Mouse (Mus musculus) intestine, embryonic 16.5 days (tissue): Measurements from ENCODE around the gene Tmem270. TPM values are rescaled to one million over a fixed set of nuclear protein-coding genes. Genes with fewer than 3 reads are reported as not detected.

Source experiments
- ATAC-seq: fragments of 200-750 bp; cut with Nextera tagmentation; 2 replicates; pipeline ENCODE4 v1.8.0; 2017; ENCODE audit warnings: moderate TSS enrichment, moderate library complexity
- H3K27ac ChIP-seq: fragments of 300-500 bp; sonication (generic); 2 replicates; pipeline ENCODE4 v1.5.1; 2014; ENCODE audit warnings: mild to moderate bottlenecking, low read length
- H3K27me3 ChIP-seq: fragments of 300-500 bp; sonication (generic); replicated peaks from 2 replicates; pipeline ENCODE4 v1.6.1; 2014; ENCODE audit warnings: low read length, control low read depth, mixed read lengths; ENCODE audit not compliant: control insufficient read depth, insufficient read depth
- H3K36me3 ChIP-seq: fragments of 300-500 bp; sonication (generic); 2 replicates; pipeline ENCODE4 v1.6.1; 2014; ENCODE audit warnings: low read length, control low read depth; ENCODE audit not compliant: control insufficient read depth, insufficient read depth
- H3K4me1 ChIP-seq: fragments of 300-500 bp; sonication (generic); 2 replicates; pipeline ENCODE4 v1.6.1; 2014; ENCODE audit warnings: low read length, control low read depth, mixed read lengths; ENCODE audit not compliant: control insufficient read depth, insufficient read depth
- H3K4me2 ChIP-seq: fragments of 300-500 bp; sonication (generic); 2 replicates; pipeline ENCODE4 v1.6.1; 2014; ENCODE audit warnings: low read depth, low read length, control low read depth
- H3K4me3 ChIP-seq: fragments of 300-500 bp; sonication (generic); 2 replicates; pipeline ENCODE4 v1.5.1; 2014; ENCODE audit warnings: mild to moderate bottlenecking, low read length
- H3K9ac ChIP-seq: fragments of 300-500 bp; sonication (generic); 2 replicates; pipeline ENCODE4 v1.6.1; 2014; ENCODE audit warnings: low read depth, low read length
- H3K9me3 ChIP-seq: fragments of 300-500 bp; sonication (generic); 2 replicates; pipeline ENCODE4 v1.6.1; 2016; ENCODE audit warnings: low read length, control low read depth; ENCODE audit not compliant: control insufficient read depth
- WGBS: fragments of 180-500 bp; shearing (Covaris S2); extraction: QIAGEN DNeasy Blood & Tissue Kit; methylation state at CpG from one replicate; pipeline ENCODE4 v1.1.7; 2014; 5-methylcytosine and 5-hydroxymethylcytosine counted together
- polyA plus RNA-seq: library from polyadenylated mRNA; unstranded; fragments of >200 nt; fragmentation: Nextera tagmentation; extraction: Ambion mirVana; gene quantifications from 2 replicates; pipeline ENCODE4 v1.2.1, GENCODE M21; 2015

Gene Tmem270
- polyA plus RNA-seq, 1 experiment from 2014 or later, result not detected

GRCm38 (mm10) chr5:134918071-134918832 lies 11.7 kb upstream of the Tmem270 start:
- H3K27me3 ChIP-seq, result no peaks in the 10 kb centered on the region
- H3K4me3 ChIP-seq, result no peak overlapping the region
- no peaks in the 10 kb centered on the region for H3K36me3 ChIP-seq
- H3K9me3 ChIP-seq, result no peaks in the 10 kb centered on the region
- H3K4me2 ChIP-seq, result no peak overlapping the region
- no peak overlapping the region for H3K27ac ChIP-seq
- peak; percentile 31 for ATAC-seq
- H3K9ac ChIP-seq, result no peak overlapping the region
- WGBS, result 49% methylated on average over 16 of the region's 16 CpGs
- no peaks in the 10 kb centered on the region for H3K4me1 ChIP-seq

- no peaks in the 10 kb centered on the region for H3K4me1 ChIP-seq
- no peaks in the 10 kb centered on the region for H3K27me3 ChIP-seq
- 75% methylated on average over 8 of the region's 8 CpGs for WGBS
- no peaks in the 10 kb centered on the region for H3K36me3 ChIP-seq
- ATAC-seq, result peak; percentile 49; the same call in 1 of the 2 replicates
- H3K4me3 ChIP-seq, result no peak within 1 kb of the TSS
- H3K9me3 ChIP-seq, result no peaks in the 10 kb centered on the region
- no peak within 1 kb of the TSS for H3K4me2 ChIP-seq
- H3K27ac ChIP-seq, result no peak within 1 kb of the TSS
- no peak within 1 kb of the TSS for H3K9ac ChIP-seq
These were observed 8.8 kb upstream of the Tmem270 start, which contains the start of gene Cldn13 for GRCm38 (mm10) chr5:134915311-134915710. Gene Cldn13, minus strand, starts transcription at chr5:134915526.

- Histone ChIP-seq H3K9me3 (no peaks in the 10 kb centered on the region), H3K4me2 (no peak overlapping the region), H3K27me3 (no peaks in the 10 kb centered on the region), H3K27ac (no peak overlapping the region), H3K36me3 (no peaks in the 10 kb centered on the region), H3K9ac (no peak overlapping the region), H3K4me3 (no peak overlapping the region), H3K4me1 (no peaks in the 10 kb centered on the region)
- 77% methylated on average over 8 of the region's 8 CpGs for WGBS
- no peak for ATAC-seq
These were observed 8.0 kb upstream of the Tmem270 start for GRCm38 (mm10) chr5:134914510-134914909.

GRCm38 (mm10) chr5:134913753-134914152 lies 7.2 kb upstream of the Tmem270 start:
- H3K9me3 ChIP-seq, result no peaks in the 10 kb centered on the region
- ATAC-seq, result peak; percentile 65
- WGBS, result 81% methylated on average over 4 of the region's 4 CpGs
- H3K4me2 ChIP-seq, result no peak overlapping the region
- H3K36me3 ChIP-seq, result no peaks in the 10 kb centered on the region
- no peak overlapping the region for H3K4me3 ChIP-seq
- no peak overlapping the region for H3K27ac ChIP-seq
- H3K9ac ChIP-seq, result no peak overlapping the region
- no peaks in the 10 kb centered on the region for H3K4me1 ChIP-seq
- no peaks in the 10 kb centered on the region for H3K27me3 ChIP-seq

- Histone ChIP-seq H3K4me3 (no peak overlapping the region), H3K27me3 (no peaks in the 10 kb centered on the region), H3K4me1 (no peaks in the 10 kb centered on the region), H3K9me3 (no peaks in the 10 kb centered on the region), H3K4me2 (no peak overlapping the region), H3K27ac (no peak overlapping the region), H3K9ac (no peak overlapping the region), H3K36me3 (no peaks in the 10 kb centered on the region)
- no peak for ATAC-seq
- WGBS, result 78% methylated on average over 3 of the region's 3 CpGs
These were observed 6.8 kb upstream of the Tmem270 start for GRCm38 (mm10) chr5:134913352-134913751.

GRCm38 (mm10) chr5:134911901-134912300 lies 5.4 kb upstream of the Tmem270 start:
- Histone ChIP-seq H3K27me3 (no peaks in the 10 kb centered on the region), H3K4me3 (no peak overlapping the region), H3K36me3 (no peaks in the 10 kb centered on the region), H3K27ac (no peak overlapping the region), H3K9me3 (no peaks in the 10 kb centered on the region), H3K9ac (no peak overlapping the region), H3K4me2 (no peak overlapping the region), H3K4me1 (no peaks in the 10 kb centered on the region)
- ATAC-seq, result no peak
- 85% methylated on average over 2 of the region's 2 CpGs for WGBS

GRCm38 (mm10) chr5:134907135-134907534 lies 602 bp upstream of the Tmem270 start:
- Histone ChIP-seq H3K4me2 (no peak overlapping the region), H3K9ac (no peak overlapping the region), H3K27me3 (no peaks in the 10 kb centered on the region), H3K36me3 (no peaks in the 10 kb centered on the region), H3K4me1 (no peaks in the 10 kb centered on the region), H3K9me3 (no peaks in the 10 kb centered on the region), H3K4me3 (no peak overlapping the region), H3K27ac (peak overlapping the region; percentile 44; the same call in 1 of the 2 replicates)
- 1% methylated on average over 13 of the region's 13 CpGs for WGBS
- peak; percentile 92 for ATAC-seq

GRCm38 (mm10) chr5:134901644-134902027 lies 4.9 kb downstream of the Tmem270 start:
- no peaks in the 10 kb centered on the region for H3K9me3 ChIP-seq
- 69% methylated on average over 8 of the region's 8 CpGs for WGBS
- ATAC-seq, result no peak

GRCm38 (mm10) chr5:134901012-134901643 lies 5.4 kb downstream of the Tmem270 start:
- Histone ChIP-seq H3K9ac (no peak overlapping the region), H3K27ac (no peak overlapping the region), H3K9me3 (no peaks in the 10 kb centered on the region), H3K36me3 (no peaks in the 10 kb centered on the region), H3K4me2 (no peak overlapping the region), H3K27me3 (no peaks in the 10 kb centered on the region), H3K4me3 (no peak overlapping the region), H3K4me1 (peaks cover 13% of the 10 kb centered on the region)
- 33% methylated on average over 12 of the region's 12 CpGs for WGBS
- ATAC-seq, result peak; percentile 65

More at GRCm38 (mm10) chr5:134901644-134902027, 4.9 kb downstream of the Tmem270 start:
- Histone ChIP-seq H3K27me3 (no peaks in the 10 kb centered on the region), H3K27ac (no peak overlapping the region), H3K4me3 (no peak overlapping the region), H3K36me3 (no peaks in the 10 kb centered on the region), H3K4me2 (no peak overlapping the region), H3K9ac (no peak overlapping the region), H3K4me1 (peaks cover 13% of the 10 kb centered on the region)
